Mouse (Mus musculus) spleen, adult 2 months (tissue): ENCODE results near the gene Tfpi2.

ENCODE experiments used
- CTCF ChIP-seq: fragments of 200-500 bp; IDR thresholded peaks from 2 replicates; pipeline ENCODE4 v1.5.1; 2011; ENCODE audit warnings: mild to moderate bottlenecking, inconsistent platforms; ENCODE audit not compliant: insufficient read depth, insufficient read length, insufficient replicate concordance; ENCODE audit errors: extremely low read depth
- POLR2A ChIP-seq: fragments of 200-500 bp; IDR thresholded peaks from 2 replicates; pipeline ENCODE4 v1.6.1; 2011; ENCODE audit warnings: low read depth, low read length, inconsistent platforms

- no peak for TF ChIP-seq POLR2A
- TF ChIP-seq CTCF = no peak
Observed at GRCm38 (mm10) chr6:4009548-4009947, 20.8 kb upstream of the Tfpi2 start.
